In genomic region chr17:26947231-26948100, GRCm38 (mm10) we compare ENCODE assay signal across 8 mouse cellular contexts. TPM values are rescaled to one million over a fixed set of nuclear protein-coding genes. Genes with fewer than 3 reads are reported as not detected.
DNase-seq lines count a peak whose midpoint lies in the region; TF ChIP-seq lines count a peak whose summit lies in the region.

No protein-coding gene starts in this region.

- TF ChIP-seq CTCF in olfactory bulb, adult 2 months (IDR thresholded peaks at IDR 0.05; ENCODE audit: insufficient read depth, low read depth, low read length) = no peak

- peaks cover 6% of the 10 kb centered on the region for H3K27me3 ChIP-seq in limb, embryonic 10.5 days (ENCODE audit: low read depth, poor library complexity, severe bottlenecking)

- peak; percentile 11 for DNase-seq in embryo, embryonic 9.5 days (ENCODE audit: extremely low spot score)
- DNase-seq in embryo, embryonic 10.5 days (ENCODE audit: low spot score) = no peak
- peak; percentile 52 to 73 for DNase-seq in right cerebral cortex, postnatal 10 days (ENCODE audit: low spot score in 2 of 2)
- no peak for DNase-seq in right cerebral cortex, adult 18-20 months
- no peak for DNase-seq in limb, embryonic 10.5 days (ENCODE audit: low spot score)
- DNase-seq in retina, postnatal 1 day = no peak
- DNase-seq in ovary, adult 18-20 months (ENCODE audit: low spot score) = no peak

- H3K4me1 ChIP-seq in limb, embryonic 10.5 days = peaks cover 75% of the 10 kb centered on the region
- H3K4me1 ChIP-seq in olfactory bulb, adult 2 months (ENCODE audit: control insufficient read depth, insufficient read depth, low read length) = peaks cover 58% of the 10 kb centered on the region

- peak overlapping the region; percentile 66 for H3K4me3 ChIP-seq in limb, embryonic 10.5 days
- peak overlapping the region; percentile 52 for H3K4me3 ChIP-seq in olfactory bulb, adult 2 months (ENCODE audit: insufficient read depth, low read depth, low read length)

- H3K27ac ChIP-seq in limb, embryonic 10.5 days = peak overlapping the region; percentile 86
- H3K27ac ChIP-seq in olfactory bulb, adult 2 months (ENCODE audit: insufficient read depth, low read depth, low read length) = peak overlapping the region; percentile 96

- TF ChIP-seq POLR2A in olfactory bulb, adult 2 months (IDR thresholded peaks at IDR 0.05; ENCODE audit: insufficient read depth, low read depth, low read length) = no peak

- H3K9me3 ChIP-seq in limb, embryonic 10.5 days (replicated peaks) = no peaks in the 10 kb centered on the region

- 0 out of 2 replicates have a peak, but pooled peaks cover 9% of the 10 kb centered on the region for H3K36me3 ChIP-seq in limb, embryonic 10.5 days

- WGBS in limb, embryonic 10.5 days = 48% methylated on average over 12 of the region's 12 CpGs
- WGBS in olfactory bulb, adult 2 months = 17% methylated on average over 12 of the region's 12 CpGs

RNA-seq across cellular contexts. Expression of gene Syngap1, which starts 6.4 kb away (rescaled TPM):
- polyA plus RNA-seq in limb, embryonic 10.5 days (2016; fragmentation: Nextera tagmentation; extraction: Ambion mirVana) = 2.8 and 3.1 TPM in 2 replicates
- polyA plus RNA-seq in olfactory bulb, adult 2 months (2012; ENCODE audit: insufficient read depth, insufficient read length, low replicate concordance, missing spikeins) = 50.4 and 503 TPM in 2 replicates

RNA-seq across cellular contexts. Expression of gene Cuta, which starts 8.1 kb away (rescaled TPM):
- 184 and 188 TPM in 2 replicates for polyA plus RNA-seq in limb, embryonic 10.5 days (2016; fragmentation: Nextera tagmentation; extraction: Ambion mirVana)
- not detected in 2 replicates for polyA plus RNA-seq in olfactory bulb, adult 2 months (2012; ENCODE audit: insufficient read depth, insufficient read length, low replicate concordance, missing spikeins)

RNA-seq across cellular contexts. Expression of gene Phf1, which starts 14.6 kb away (rescaled TPM):
- polyA plus RNA-seq in limb, embryonic 10.5 days (2016; fragmentation: Nextera tagmentation; extraction: Ambion mirVana) = 3.5 and 5.0 TPM in 2 replicates
- not detected in 2 replicates for polyA plus RNA-seq in olfactory bulb, adult 2 months (2012; ENCODE audit: insufficient read depth, insufficient read length, low replicate concordance, missing spikeins)

RNA-seq across cellular contexts. Expression of gene Zbtb9, which starts 25.5 kb away (rescaled TPM):
- 20.6 and 22.0 TPM in 2 replicates for polyA plus RNA-seq in limb, embryonic 10.5 days (2016; fragmentation: Nextera tagmentation; extraction: Ambion mirVana)
- polyA plus RNA-seq in olfactory bulb, adult 2 months (2012; ENCODE audit: insufficient read depth, insufficient read length, low replicate concordance, missing spikeins) = 109 TPM in 1 of 2 replicates, not detected in the other

RNA-seq across cellular contexts. Expression of gene Kifc5b, which starts 30.6 kb away (rescaled TPM):
- 12.3 and 12.6 TPM in 2 replicates for polyA plus RNA-seq in limb, embryonic 10.5 days (2016; fragmentation: Nextera tagmentation; extraction: Ambion mirVana)
- polyA plus RNA-seq in olfactory bulb, adult 2 months (2012; ENCODE audit: insufficient read depth, insufficient read length, low replicate concordance, missing spikeins) = not detected in 2 replicates

Comparison
In these comparisons a context has a peak if more than half of its experiments do, and no peak if none do; other contexts are left out.
1. DNase-seq: peak in embryo, embryonic 9.5 days (single experiment) and right cerebral cortex, postnatal 10 days (2 of 2); none in embryo, embryonic 10.5 days (single experiment), right cerebral cortex, adult 18-20 months (single experiment), limb, embryonic 10.5 days (single experiment), retina, postnatal 1 day (single experiment) and ovary, adult 18-20 months (single experiment).
2. RNA of gene Syngap1, which starts 6.4 kb away (polyA plus RNA-seq): 50.4 to 503 TPM in olfactory bulb, adult 2 months; 2.8 to 3.1 TPM in limb, embryonic 10.5 days; every median in the first group is over 10 times any median in the second.
3. RNA of gene Cuta, which starts 8.1 kb away (polyA plus RNA-seq): 184 to 188 TPM in limb, embryonic 10.5 days; not detected in olfactory bulb, adult 2 months; every median in the first group is over 100 times any median in the second.